Mouse (Mus musculus) liver, embryonic 13.5 days (tissue): ENCODE measurements around the gene Rnf227. TPM values are rescaled to one million over a fixed set of nuclear protein-coding genes. Genes with fewer than 3 reads are reported as not detected.

Source experiments
- ATAC-seq: fragments of 200-750 bp; cut with Nextera tagmentation; 2 replicates; pipeline ENCODE4 v1.8.0; 2017; ENCODE audit warnings: low read depth, mild to moderate bottlenecking, moderate number of reproducible peaks, moderate library complexity
- DNase-seq: peaks from one replicate; pipeline ENCODE4 v3.0.0; 2022
- H3K27ac ChIP-seq: fragments of 300-500 bp; sonication (generic); 2 replicates; pipeline ENCODE4 v1.5.1; 2015; ENCODE audit warnings: moderate library complexity, mild to moderate bottlenecking, inconsistent platforms
- H3K27me3 ChIP-seq: fragments of 300-500 bp; sonication (generic); 2 replicates; pipeline ENCODE4 v1.6.1; 2015; ENCODE audit warnings: mild to moderate bottlenecking, inconsistent platforms
- H3K36me3 ChIP-seq: fragments of 300-500 bp; sonication (generic); 2 replicates; pipeline ENCODE4 v1.6.1; 2015; ENCODE audit warnings: mild to moderate bottlenecking, inconsistent platforms
- H3K4me1 ChIP-seq: fragments of 300-500 bp; sonication (generic); replicated peaks from 2 replicates; pipeline ENCODE4 v1.6.1; 2015; ENCODE audit warnings: inconsistent platforms
- H3K4me2 ChIP-seq: fragments of 300-500 bp; sonication (generic); 2 replicates; pipeline ENCODE4 v1.6.1; 2015; ENCODE audit warnings: inconsistent platforms, mild to moderate bottlenecking, moderate library complexity
- H3K4me3 ChIP-seq: fragments of 300-500 bp; sonication (generic); replicated peaks from 2 replicates; pipeline ENCODE4 v1.5.1; 2015; ENCODE audit warnings: mild to moderate bottlenecking, inconsistent platforms
- H3K9ac ChIP-seq: fragments of 300-500 bp; sonication (generic); 2 replicates; pipeline ENCODE4 v1.6.1; 2015; ENCODE audit warnings: mild to moderate bottlenecking, inconsistent platforms
- H3K9me3 ChIP-seq: fragments of 300-500 bp; sonication (generic); replicated peaks from 2 replicates; pipeline ENCODE4 v1.6.1; 2016; ENCODE audit warnings: inconsistent platforms
- WGBS: fragments of 180-500 bp; shearing (Covaris S2); methylation state at CpG from one replicate; pipeline ENCODE4 v1.1.7; 2015; ENCODE audit not compliant: insufficient replicate concordance; 5-methylcytosine and 5-hydroxymethylcytosine counted together
- polyA plus RNA-seq: library from polyadenylated mRNA; unstranded; fragments of >200 nt; fragmentation: Nextera tagmentation; extraction: Ambion mirVana; gene quantifications from 2 replicates; pipeline ENCODE4 v1.2.1, GENCODE M21; 2015

Gene Rnf227
- polyA plus RNA-seq, 1 experiment from 2014 or later = 1.1 TPM

DNA sequence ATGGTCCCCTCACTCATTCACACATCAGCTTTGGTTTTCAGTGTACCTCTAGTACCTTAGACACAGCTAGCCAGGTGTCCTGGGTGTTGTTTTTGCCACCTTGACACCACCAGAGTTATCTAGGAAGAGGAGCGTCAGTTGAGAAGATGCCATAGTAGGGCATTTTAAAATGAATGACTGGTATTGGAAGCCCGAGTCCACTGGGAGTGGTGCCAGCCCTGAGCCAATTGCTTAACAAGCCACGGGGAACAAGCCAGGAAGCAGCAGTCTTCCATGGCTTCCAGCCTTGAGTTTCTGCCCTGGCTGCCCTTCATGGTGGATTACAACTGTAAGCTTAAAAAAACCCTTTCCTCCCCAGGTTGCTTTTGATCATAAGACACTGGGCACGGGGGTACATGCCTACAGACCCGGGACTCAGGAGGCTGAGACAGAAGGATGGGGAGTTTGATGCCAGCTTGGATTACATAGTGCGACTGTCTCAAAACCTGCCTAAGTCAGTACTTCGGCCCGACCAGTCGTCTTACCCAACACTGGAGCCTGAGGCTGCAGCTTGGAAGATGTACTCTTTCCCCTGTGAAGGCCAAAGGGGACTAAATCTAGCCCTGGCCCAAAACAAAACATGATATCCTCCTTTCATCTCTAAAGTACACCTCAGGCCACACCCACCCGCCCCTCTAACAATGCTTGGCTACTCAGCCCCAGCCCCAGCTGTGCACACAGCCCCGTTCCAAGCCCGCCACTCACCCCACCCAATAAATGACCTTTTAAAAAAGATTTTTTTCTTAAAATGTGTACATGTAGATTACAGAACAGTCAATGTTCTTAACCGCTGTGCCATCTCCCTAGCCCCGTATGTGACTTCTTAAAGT, 49.5 kb downstream of the Rnf227 start:
- peaks cover 15% of the 10 kb centered on the region for H3K4me1 ChIP-seq
- no peak overlapping the region for H3K27ac ChIP-seq
- WGBS = 70% methylated on average over 14 of the region's 14 CpGs
- no peaks in the 10 kb centered on the region; the same call in 1 of the 2 replicates for H3K36me3 ChIP-seq
- no peaks in the 10 kb centered on the region for H3K27me3 ChIP-seq
- ATAC-seq (no peak), DNase-seq (no peak)
- 0 out of 2 replicates have a peak overlapping the region, but pooled peaks have one; percentile 33 for H3K9ac ChIP-seq
- H3K4me3 ChIP-seq = no peak overlapping the region
- no peaks in the 10 kb centered on the region for H3K9me3 ChIP-seq
- no peak overlapping the region for H3K4me2 ChIP-seq

DNA sequence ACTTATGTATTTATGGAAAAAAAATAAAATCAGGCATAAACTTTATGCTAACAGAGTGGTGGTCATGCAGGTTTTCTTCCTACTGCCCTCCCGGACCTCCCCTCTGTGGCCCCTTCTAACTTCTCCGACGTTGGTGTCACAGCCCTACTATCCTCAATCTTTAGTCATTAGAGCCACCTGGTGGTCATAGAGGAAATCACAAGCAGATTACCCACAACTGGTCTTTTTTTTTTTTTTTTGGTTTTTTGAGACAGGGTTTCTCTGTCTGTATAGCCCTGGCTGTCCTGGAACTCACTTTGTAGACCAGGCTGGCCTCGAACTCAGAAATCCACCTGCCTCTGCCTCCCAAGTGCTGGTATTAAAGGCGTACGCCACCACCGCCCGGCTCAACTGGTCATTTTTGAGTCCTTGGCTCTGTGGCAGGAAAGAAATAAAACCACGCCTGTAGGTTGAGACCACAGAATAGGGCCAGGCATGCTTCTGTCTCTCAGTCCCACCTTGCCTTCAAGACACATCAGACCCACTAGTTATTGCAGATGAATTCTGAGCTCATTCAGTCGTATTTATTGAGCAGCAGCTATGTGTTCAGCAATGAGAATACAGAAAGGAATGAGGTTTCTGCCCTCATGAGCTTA, 50.3 kb downstream of the Rnf227 start:
- H3K4me2 ChIP-seq = no peak overlapping the region
- 41% methylated on average over 10 of the region's 10 CpGs for WGBS
- no peak for ATAC-seq

More for the DNA sequence above, 50.3 kb downstream of the Rnf227 start:
- peaks cover 15% of the 10 kb centered on the region for H3K4me1 ChIP-seq
- no peaks in the 10 kb centered on the region for H3K27me3 ChIP-seq
- H3K4me3 ChIP-seq = no peak overlapping the region
- no peak overlapping the region for H3K9ac ChIP-seq
- H3K36me3 ChIP-seq = no peaks in the 10 kb centered on the region; the same call in 1 of the 2 replicates
- no peaks in the 10 kb centered on the region for H3K9me3 ChIP-seq
- H3K27ac ChIP-seq = no peak overlapping the region
- no peak for DNase-seq

Other genes starting within 250 kb of the Rnf227 start
- gene Per1, start 245.2 kb upstream of the Rnf227 start, polyA plus RNA-seq = 1.9 TPM in 2 replicates
- gene Hes7, start 220.1 kb upstream of the Rnf227 start, polyA plus RNA-seq = 0.17 and 0.18 TPM in 2 replicates
- gene 9130213A22Rik, start 217.9 kb upstream of the Rnf227 start, polyA plus RNA-seq = 0.09 TPM in 1 of 2 replicates, not detected in the other
- gene Aloxe3, start 214.6 kb upstream of the Rnf227 start, polyA plus RNA-seq = 0.06 TPM in 1 of 2 replicates, not detected in the other
- gene Alox12b, start 183.5 kb upstream of the Rnf227 start, polyA plus RNA-seq = not detected in 2 replicates
- gene Alox8, start 142.6 kb upstream of the Rnf227 start, polyA plus RNA-seq = 0.20 TPM in 1 of 2 replicates, not detected in the other
- not detected in 2 replicates for gene Gucy2e, start 103.4 kb upstream of the Rnf227 start, polyA plus RNA-seq
- 9.8 and 10.1 TPM in 2 replicates for gene Cntrob, start 16.7 kb upstream of the Rnf227 start, polyA plus RNA-seq
- 90.7 and 94.6 TPM in 2 replicates for gene Trappc1, start 16.5 kb upstream of the Rnf227 start, polyA plus RNA-seq
- gene Kcnab3, start 14.2 kb upstream of the Rnf227 start, polyA plus RNA-seq = 0.07 and 0.19 TPM in 2 replicates
- 2.6 and 4.4 TPM in 2 replicates for gene Chd3, start 28.9 kb downstream of the Rnf227 start, polyA plus RNA-seq
- gene Naa38, start 55.0 kb downstream of the Rnf227 start, polyA plus RNA-seq = 102 and 105 TPM in 2 replicates
- 10.3 and 13.0 TPM in 2 replicates for gene Cyb5d1, start 55.2 kb downstream of the Rnf227 start, polyA plus RNA-seq
- 8.9 and 9.5 TPM in 2 replicates for gene Tmem88, start 57.8 kb downstream of the Rnf227 start, polyA plus RNA-seq
- 4.8 and 5.1 TPM in 2 replicates for gene Kdm6b, start 73.2 kb downstream of the Rnf227 start, polyA plus RNA-seq
- gene Dnah2, start 208.6 kb downstream of the Rnf227 start, polyA plus RNA-seq = 0.06 and 0.12 TPM in 2 replicates
- 0.75 and 0.85 TPM in 2 replicates for gene Efnb3, start 219.7 kb downstream of the Rnf227 start, polyA plus RNA-seq
- gene Wrap53, start 239.8 kb downstream of the Rnf227 start, polyA plus RNA-seq = 23.1 and 23.7 TPM in 2 replicates
- gene Trp53, start 239.9 kb downstream of the Rnf227 start, polyA plus RNA-seq = 83.0 and 90.4 TPM in 2 replicates